Mouse (Mus musculus) E14TG2a.4 (cell line): ENCODE data around the gene Slc5a5.
"Not testable (repeated sequence)": the region's sequence is repeated elsewhere in the genome, so short reads cannot be mapped to it uniquely, and the experiment has no call there.

Experiments
- H3K27me3 ChIP-seq: 2 replicates; pipeline ENCODE4 v1.6.1; 2014; ENCODE audit warnings: low read length, control low read depth; ENCODE audit not compliant: insufficient read depth
- H3K36me3 ChIP-seq: 2 replicates; pipeline ENCODE4 v1.6.1; 2014; ENCODE audit warnings: low read length, control low read depth; ENCODE audit not compliant: insufficient read depth
- H3K4me1 ChIP-seq: replicated peaks from 2 replicates; pipeline ENCODE4 v1.6.1; 2014; ENCODE audit warnings: low read depth, low read length, control low read depth
- H3K4me3 ChIP-seq: replicated peaks from 2 replicates; pipeline ENCODE4 v1.5.1; 2014; ENCODE audit warnings: mild to moderate bottlenecking, low read length
- H3K9me3 ChIP-seq: 2 replicates; pipeline ENCODE4 v1.6.1; 2014; ENCODE audit warnings: low read length, control low read depth
- CTCF ChIP-seq: conservative IDR thresholded peaks from 2 replicates; pipeline ENCODE4 v1.5.1; 2014; ENCODE audit warnings: low read length
- NANOG ChIP-seq: IDR thresholded peaks from 2 replicates; pipeline ENCODE4 v1.6.1; 2014; ENCODE audit warnings: borderline replicate concordance, low read length, mixed read lengths
- POU5F1 ChIP-seq: IDR thresholded peaks from 2 replicates; pipeline ENCODE4 v1.6.1; 2014; ENCODE audit warnings: low read length, borderline replicate concordance

Gene Slc5a5

GRCm38 (mm10) chr8:70898661-70899198, 6.2 kb upstream of the Slc5a5 start:
- no peaks in the 10 kb centered on the region for H3K27me3 ChIP-seq
- peaks cover 55% of the 10 kb centered on the region for H3K4me1 ChIP-seq
- no peaks in the 10 kb centered on the region for H3K9me3 ChIP-seq
- peak overlapping the region; percentile 91 for H3K4me3 ChIP-seq
- H3K36me3 ChIP-seq, result peaks cover 31% of the 10 kb centered on the region
- TF ChIP-seq NANOG (no peak), POU5F1 (no peak), CTCF (no peak)

- peaks cover 6% of the 10 kb centered on the region for H3K27me3 ChIP-seq
- peak overlapping the region; percentile 91 for H3K4me3 ChIP-seq
- no peaks in the 10 kb centered on the region for H3K9me3 ChIP-seq
- TF ChIP-seq CTCF (peak; percentile 94), NANOG (no peak)
- H3K36me3 ChIP-seq, result peaks cover 32% of the 10 kb centered on the region
- peaks cover 55% of the 10 kb centered on the region for H3K4me1 ChIP-seq
Observed at GRCm38 (mm10) chr8:70897681-70898413, 5.3 kb upstream of the Slc5a5 start.

- H3K27me3 ChIP-seq, result peaks cover 13% of the 10 kb centered on the region
- peaks cover 32% of the 10 kb centered on the region for H3K36me3 ChIP-seq
- no peaks in the 10 kb centered on the region for H3K9me3 ChIP-seq
- peaks cover 51% of the 10 kb centered on the region for H3K4me1 ChIP-seq
- H3K4me3 ChIP-seq, result peak within 1 kb of the TSS; percentile 91
- TF ChIP-seq NANOG, result no peak
- TF ChIP-seq POU5F1, result no peak
- no peak for TF ChIP-seq CTCF
Observed at GRCm38 (mm10) chr8:70897021-70897680, 4.6 kb upstream of the Slc5a5 start, which contains the start of gene Rpl18a. Gene Rpl18a, minus strand, starts transcription at chr8:70897412.

GRCm38 (mm10) chr8:70896316-70897020, 3.9 kb upstream of the Slc5a5 start:
- TF ChIP-seq CTCF (no peak), NANOG (no peak), POU5F1 (no peak)
- Histone ChIP-seq H3K36me3 (peaks cover 32% of the 10 kb centered on the region), H3K9me3 (no peaks in the 10 kb centered on the region), H3K27me3 (peaks cover 20% of the 10 kb centered on the region), H3K4me3 (peak overlapping the region; percentile 91), H3K4me1 (peaks cover 51% of the 10 kb centered on the region)

GRCm38 (mm10) chr8:70895571-70896259, 3.2 kb upstream of the Slc5a5 start:
- Histone ChIP-seq H3K27me3 (peaks cover 27% of the 10 kb centered on the region), H3K4me1 (peaks cover 56% of the 10 kb centered on the region), H3K4me3 (peak overlapping the region; percentile 91), H3K36me3 (peaks cover 32% of the 10 kb centered on the region)
- not testable (repeated sequence) for H3K9me3 ChIP-seq

GRCm38 (mm10) chr8:70894771-70895545, 2.4 kb upstream of the Slc5a5 start:
- H3K4me3 ChIP-seq, result peak overlapping the region; percentile 91
- TF ChIP-seq POU5F1, result no peak
- no peak for TF ChIP-seq CTCF
- no peak for TF ChIP-seq NANOG
- H3K36me3 ChIP-seq, result peaks cover 32% of the 10 kb centered on the region
- H3K27me3 ChIP-seq, result peaks cover 35% of the 10 kb centered on the region
- no peaks in the 10 kb centered on the region for H3K9me3 ChIP-seq
- H3K4me1 ChIP-seq, result peaks cover 59% of the 10 kb centered on the region

- peaks cover 32% of the 10 kb centered on the region for H3K36me3 ChIP-seq
Observed at GRCm38 (mm10) chr8:70894385-70894720, 1.8 kb upstream of the Slc5a5 start.

More at GRCm38 (mm10) chr8:70894385-70894720, 1.8 kb upstream of the Slc5a5 start:
- Histone ChIP-seq H3K4me1 (peaks cover 60% of the 10 kb centered on the region), H3K27me3 (peaks cover 36% of the 10 kb centered on the region), H3K4me3 (peak overlapping the region; percentile 91), H3K9me3 (no peaks in the 10 kb centered on the region)
- TF ChIP-seq CTCF, result no peak
- no peak for TF ChIP-seq NANOG
- TF ChIP-seq POU5F1, result no peak
